Mouse (Mus musculus) neural tube, embryonic 13.5 days (tissue): ENCODE results near the gene Snx1. TPM values are rescaled to one million over a fixed set of nuclear protein-coding genes. Genes with fewer than 3 reads are reported as not detected.
A peak's percentile ranks its signal among the peaks of the same experiment; 100 is the strongest.

Experiments used
- ATAC-seq: fragments of 200-750 bp; cut with Nextera tagmentation; 2 replicates; pipeline ENCODE4 v1.8.0; 2017; ENCODE audit warnings: low read depth, mild to moderate bottlenecking, moderate TSS enrichment, moderate library complexity
- H3K27ac ChIP-seq: fragments of 300-500 bp; sonication (generic); replicated peaks from 2 replicates; pipeline ENCODE4 v1.5.1; 2015; ENCODE audit warnings: moderate library complexity, mild to moderate bottlenecking, inconsistent platforms
- H3K27me3 ChIP-seq: fragments of 300-500 bp; sonication (generic); 2 replicates; pipeline ENCODE4 v1.6.1; 2015; ENCODE audit warnings: mild to moderate bottlenecking, inconsistent platforms
- H3K36me3 ChIP-seq: fragments of 300-500 bp; sonication (generic); 2 replicates; pipeline ENCODE4 v1.6.1; 2015; ENCODE audit warnings: mild to moderate bottlenecking, inconsistent platforms
- H3K4me1 ChIP-seq: fragments of 300-500 bp; sonication (generic); replicated peaks from 2 replicates; pipeline ENCODE4 v1.6.1; 2015; ENCODE audit warnings: inconsistent platforms
- H3K4me2 ChIP-seq: fragments of 300-500 bp; sonication (generic); 2 replicates; pipeline ENCODE4 v1.6.1; 2015; ENCODE audit warnings: inconsistent platforms, mild to moderate bottlenecking, moderate library complexity
- H3K4me3 ChIP-seq: fragments of 300-500 bp; sonication (generic); 2 replicates; pipeline ENCODE4 v1.5.1; 2015; ENCODE audit warnings: mild to moderate bottlenecking, inconsistent platforms
- H3K9ac ChIP-seq: fragments of 300-500 bp; sonication (generic); 2 replicates; pipeline ENCODE4 v1.6.1; 2015; ENCODE audit warnings: moderate library complexity, mild to moderate bottlenecking, inconsistent platforms
- H3K9me3 ChIP-seq: fragments of 300-500 bp; sonication (generic); 2 replicates; pipeline ENCODE4 v1.6.1; 2016; ENCODE audit warnings: inconsistent platforms
- WGBS: fragments of 180-500 bp; shearing (Covaris S2); methylation state at CpG from one replicate; pipeline ENCODE4 v1.1.7; 2015; 5-methylcytosine and 5-hydroxymethylcytosine counted together
- polyA plus RNA-seq: library from polyadenylated mRNA; unstranded; fragments of >200 nt; fragmentation: Nextera tagmentation; extraction: Ambion mirVana; gene quantifications from 2 replicates; pipeline ENCODE4 v1.2.1, GENCODE M21; 2015

The Snx1 gene
- polyA plus RNA-seq, 1 experiment from 2014 or later: 83.5 TPM

- Histone ChIP-seq H3K9ac (no peak overlapping the region), H3K4me2 (no peak overlapping the region), H3K9me3 (no peaks in the 10 kb centered on the region), H3K36me3 (peaks cover 67% of the 10 kb centered on the region), H3K4me1 (peaks cover 14% of the 10 kb centered on the region), H3K27ac (0 out of 2 replicates have a peak overlapping the region, but pooled peaks have one; percentile 23), H3K4me3 (no peak overlapping the region), H3K27me3 (no peaks in the 10 kb centered on the region)
- 56% methylated on average over 8 of the region's 8 CpGs for WGBS
- ATAC-seq: no peak
Observed at GRCm38 (mm10) chr9:66110126-66110525, 16.3 kb downstream of the Snx1 start.

GRCm38 (mm10) chr9:66109574-66109973, 16.8 kb downstream of the Snx1 start:
- Histone ChIP-seq H3K27me3 (no peaks in the 10 kb centered on the region), H3K4me1 (peaks cover 14% of the 10 kb centered on the region), H3K9me3 (no peaks in the 10 kb centered on the region), H3K4me3 (no peak overlapping the region), H3K27ac (no peak overlapping the region), H3K9ac (no peak overlapping the region), H3K36me3 (peaks cover 69% of the 10 kb centered on the region), H3K4me2 (no peak overlapping the region)
- 85% methylated on average over 1 of the region's 1 CpGs for WGBS
- ATAC-seq: no peak

GRCm38 (mm10) chr9:66105168-66105567, 21.2 kb downstream of the Snx1 start:
- 92% methylated on average over 8 of the region's 8 CpGs for WGBS
- no peaks in the 10 kb centered on the region for H3K27me3 ChIP-seq
- no peak overlapping the region for H3K4me3 ChIP-seq
- peaks cover 93% of the 10 kb centered on the region for H3K36me3 ChIP-seq
- H3K27ac ChIP-seq: no peak overlapping the region
- no peak for ATAC-seq
- no peaks in the 10 kb centered on the region for H3K9me3 ChIP-seq
- no peak overlapping the region for H3K4me2 ChIP-seq
- no peak overlapping the region for H3K9ac ChIP-seq
- peaks cover 3% of the 10 kb centered on the region for H3K4me1 ChIP-seq

- WGBS: 94% methylated on average over 4 of the region's 4 CpGs
- Histone ChIP-seq H3K9ac (no peak overlapping the region), H3K9me3 (no peaks in the 10 kb centered on the region), H3K4me2 (no peak overlapping the region), H3K27ac (no peak overlapping the region), H3K4me1 (no peaks in the 10 kb centered on the region), H3K36me3 (peaks cover 95% of the 10 kb centered on the region), H3K4me3 (no peak overlapping the region), H3K27me3 (no peaks in the 10 kb centered on the region)
- ATAC-seq: no peak
Observed at GRCm38 (mm10) chr9:66104601-66105000, 21.8 kb downstream of the Snx1 start.

- Histone ChIP-seq H3K27me3 (no peaks in the 10 kb centered on the region), H3K9me3 (no peaks in the 10 kb centered on the region), H3K4me3 (no peak overlapping the region), H3K4me1 (no peaks in the 10 kb centered on the region), H3K4me2 (no peak overlapping the region), H3K36me3 (peaks cover 89% of the 10 kb centered on the region), H3K9ac (no peak overlapping the region), H3K27ac (no peak overlapping the region)
- 88% methylated on average over 6 of the region's 6 CpGs for WGBS
- ATAC-seq: no peak
Observed at GRCm38 (mm10) chr9:66102668-66103067, 23.7 kb downstream of the Snx1 start.

GRCm38 (mm10) chr9:66101577-66101976, 24.8 kb downstream of the Snx1 start:
- H3K27me3 ChIP-seq: no peaks in the 10 kb centered on the region
- H3K4me1 ChIP-seq: no peaks in the 10 kb centered on the region
- no peak overlapping the region for H3K27ac ChIP-seq
- H3K4me2 ChIP-seq: no peak overlapping the region
- H3K4me3 ChIP-seq: no peak overlapping the region
- no peak overlapping the region for H3K9ac ChIP-seq
- no peaks in the 10 kb centered on the region for H3K9me3 ChIP-seq
- WGBS: 73% methylated on average over 8 of the region's 8 CpGs
- H3K36me3 ChIP-seq: peaks cover 89% of the 10 kb centered on the region
- no peak for ATAC-seq

GRCm38 (mm10) chr9:66092664-66093063, 33.7 kb downstream of the Snx1 start:
- 0 out of 2 replicates have a peak overlapping the region, but pooled peaks have one; percentile 46 for H3K27ac ChIP-seq

GRCm38 (mm10) chr9:66091327-66092231, 34.8 kb downstream of the Snx1 start:
- no peak overlapping the region for H3K4me2 ChIP-seq
- H3K27ac ChIP-seq: peak overlapping the region; percentile 46
- peaks cover 8% of the 10 kb centered on the region; the same call in 1 of the 2 replicates for H3K4me1 ChIP-seq
- H3K9ac ChIP-seq: no peak overlapping the region
- H3K36me3 ChIP-seq: peaks cover 99% of the 10 kb centered on the region
- no peak overlapping the region for H3K4me3 ChIP-seq
- no peaks in the 10 kb centered on the region for H3K9me3 ChIP-seq
- 85% methylated on average over 6 of the region's 6 CpGs for WGBS
- ATAC-seq: no peak
- no peaks in the 10 kb centered on the region for H3K27me3 ChIP-seq

More at GRCm38 (mm10) chr9:66092664-66093063, 33.7 kb downstream of the Snx1 start:
- H3K27me3 ChIP-seq: no peaks in the 10 kb centered on the region
- no peaks in the 10 kb centered on the region for H3K9me3 ChIP-seq
- H3K4me1 ChIP-seq: peaks cover 8% of the 10 kb centered on the region; the same call in 1 of the 2 replicates
- no peak overlapping the region for H3K4me2 ChIP-seq
- H3K36me3 ChIP-seq: peaks cover 99% of the 10 kb centered on the region
- WGBS: 86% methylated on average over 2 of the region's 2 CpGs
- no peak for ATAC-seq
- no peak overlapping the region for H3K4me3 ChIP-seq
- H3K9ac ChIP-seq: no peak overlapping the region

GRCm38 (mm10) chr9:66090593-66091244, 35.7 kb downstream of the Snx1 start:
- 90% methylated on average over 13 of the region's 13 CpGs for WGBS
- Histone ChIP-seq H3K27ac (no peak overlapping the region), H3K27me3 (no peaks in the 10 kb centered on the region), H3K36me3 (peaks cover 98% of the 10 kb centered on the region), H3K4me2 (no peak overlapping the region), H3K4me3 (no peak overlapping the region), H3K9ac (no peak overlapping the region), H3K9me3 (no peaks in the 10 kb centered on the region), H3K4me1 (peaks cover 8% of the 10 kb centered on the region; the same call in 1 of the 2 replicates)
- no peak for ATAC-seq

- Histone ChIP-seq H3K36me3 (peaks cover 75% of the 10 kb centered on the region), H3K9me3 (no peaks in the 10 kb centered on the region), H3K27me3 (no peaks in the 10 kb centered on the region), H3K27ac (no peak overlapping the region), H3K4me1 (peaks cover 8% of the 10 kb centered on the region; the same call in 1 of the 2 replicates), H3K9ac (no peak overlapping the region), H3K4me3 (no peak overlapping the region), H3K4me2 (no peak overlapping the region)
- WGBS: 52% methylated on average over 4 of the region's 4 CpGs
- ATAC-seq: no peak
Observed at GRCm38 (mm10) chr9:66088411-66088810, 38.0 kb downstream of the Snx1 start.

- peaks cover 61% of the 10 kb centered on the region for H3K36me3 ChIP-seq
- no peaks in the 10 kb centered on the region for H3K9me3 ChIP-seq
- H3K27me3 ChIP-seq: no peaks in the 10 kb centered on the region
Observed at GRCm38 (mm10) chr9:66087062-66087461, 39.3 kb downstream of the Snx1 start.

GRCm38 (mm10) chr9:66084171-66084570, 42.2 kb downstream of the Snx1 start:
- Histone ChIP-seq H3K4me3 (no peak overlapping the region), H3K9ac (no peak overlapping the region), H3K4me1 (no peaks in the 10 kb centered on the region), H3K27ac (no peak overlapping the region), H3K9me3 (no peaks in the 10 kb centered on the region), H3K27me3 (no peaks in the 10 kb centered on the region), H3K4me2 (no peak overlapping the region), H3K36me3 (peaks cover 32% of the 10 kb centered on the region)
- WGBS: 91% methylated on average over 3 of the region's 3 CpGs
- no peak for ATAC-seq

More at GRCm38 (mm10) chr9:66087062-66087461, 39.3 kb downstream of the Snx1 start:
- Histone ChIP-seq H3K4me2 (no peak overlapping the region), H3K4me1 (0 out of 2 replicates have a peak, but pooled peaks cover under 1% of the 10 kb centered on the region), H3K9ac (no peak overlapping the region), H3K4me3 (no peak overlapping the region), H3K27ac (no peak overlapping the region)
- WGBS: 95% methylated on average over 7 of the region's 7 CpGs
- ATAC-seq: no peak
